Mouse (Mus musculus) cortical plate, adult 2 months (tissue): ENCODE data around the gene Rabep1. TPM values are rescaled to one million over a fixed set of nuclear protein-coding genes. Genes with fewer than 3 reads are reported as not detected.
"Not testable (repeated sequence)": the region's sequence is repeated elsewhere in the genome, so short reads cannot be mapped to it uniquely, and the experiment has no call there.

Experiments used
- H3K27ac ChIP-seq: fragments of 200-500 bp; 2 replicates; pipeline ENCODE4 v1.5.1; 2012; ENCODE audit warnings: low read length, control low read depth, inconsistent platforms; ENCODE audit not compliant: insufficient read depth
- H3K4me1 ChIP-seq: fragments of 200-500 bp; 2 replicates; pipeline ENCODE4 v1.6.1; 2011; ENCODE audit warnings: low read length; ENCODE audit not compliant: control insufficient read depth, insufficient read depth
- H3K4me3 ChIP-seq: fragments of 200-500 bp; 2 replicates; pipeline ENCODE4 v1.5.1; 2011; ENCODE audit warnings: mild to moderate bottlenecking, low read length, control low read depth; ENCODE audit not compliant: insufficient read depth
- CTCF ChIP-seq: fragments of 200-500 bp; IDR thresholded peaks from 2 replicates; pipeline ENCODE4 v1.5.1; 2011; ENCODE audit warnings: mild to moderate bottlenecking, control low read depth, low read length; ENCODE audit not compliant: insufficient read depth; ENCODE audit errors: extremely low read depth
- POLR2A ChIP-seq: fragments of 200-500 bp; IDR thresholded peaks from 2 replicates; pipeline ENCODE4 v1.6.1; 2011; ENCODE audit warnings: mild to moderate bottlenecking, low read length, control low read depth; ENCODE audit not compliant: insufficient read depth; ENCODE audit errors: extremely low read depth
- polyA plus RNA-seq: library from polyadenylated mRNA; depleted of rRNA; stranded (reverse); fragments of >200 nt; gene quantifications from 2 replicates; pipeline ENCODE4 v1.2.3, GENCODE M21; 2012

Rabep1 gene
- polyA plus RNA-seq, 1 experiment = 40.7 TPM

DNA sequence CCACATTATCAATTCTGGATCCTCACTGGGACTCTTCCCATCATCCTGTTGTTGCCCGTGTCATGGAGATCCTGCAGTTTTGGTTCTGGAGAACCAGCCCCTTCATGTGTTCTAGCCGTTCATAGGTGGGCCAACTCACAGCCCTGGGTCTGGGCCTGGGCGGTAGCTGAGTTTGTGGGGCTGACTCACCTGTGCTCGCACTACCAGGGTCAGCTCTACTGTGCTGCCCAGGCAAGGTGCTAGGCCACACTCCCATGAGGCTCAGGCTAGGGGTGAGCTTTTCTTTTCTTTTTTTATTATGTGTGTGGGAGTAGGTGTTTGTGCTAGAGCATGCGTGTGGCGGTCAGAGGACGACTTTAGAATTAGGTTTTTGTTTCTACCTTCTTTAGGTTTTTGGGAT, 33.1 kb downstream of the Rabep1 start:
- Histone ChIP-seq H3K4me1 (peaks cover 3% of the 10 kb centered on the region), H3K27ac (0 out of 2 replicates have a peak overlapping the region, but pooled peaks have one; percentile 35), H3K4me3 (no peak overlapping the region)
- TF ChIP-seq POLR2A (no peak), CTCF (no peak)

- Histone ChIP-seq H3K4me1 (no peaks in the 10 kb centered on the region), H3K4me3 (no peak overlapping the region), H3K27ac (no peak overlapping the region)
- TF ChIP-seq POLR2A = no peak
Measured at GRCm38 (mm10) chr11:70882905-70883430, 38.4 kb downstream of the Rabep1 start.

GRCm38 (mm10) chr11:70890643-70891042, 46.1 kb downstream of the Rabep1 start:
- TF ChIP-seq CTCF (no peak), POLR2A (no peak)
- Histone ChIP-seq H3K27ac (no peak overlapping the region), H3K4me3 (no peak overlapping the region), H3K4me1 (no peaks in the 10 kb centered on the region; the same call in 1 of the 2 replicates)

DNA sequence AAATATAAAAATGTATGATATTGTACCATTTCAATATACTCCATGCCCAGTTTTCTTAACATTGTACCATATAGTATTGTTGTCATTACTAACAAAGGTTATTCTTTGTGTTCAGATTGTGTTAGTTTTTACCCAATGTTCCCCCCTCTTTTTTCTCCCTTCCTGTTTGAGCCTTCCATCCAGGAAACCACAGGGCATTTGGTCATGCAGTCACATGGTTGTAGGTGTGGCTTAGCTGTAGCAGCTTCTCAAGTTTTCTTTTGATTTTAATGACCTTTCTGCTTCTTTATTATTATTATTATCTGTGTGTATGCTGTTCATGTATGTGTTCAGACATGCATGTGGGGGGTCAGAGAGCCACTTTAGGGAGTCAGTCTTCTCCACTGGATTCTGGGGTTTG, 47.0 kb downstream of the Rabep1 start:
- Histone ChIP-seq H3K4me1 (no peaks in the 10 kb centered on the region; the same call in 1 of the 2 replicates), H3K27ac (no peak overlapping the region), H3K4me3 (no peak overlapping the region)
- no peak for TF ChIP-seq POLR2A
- TF ChIP-seq CTCF = no peak

DNA sequence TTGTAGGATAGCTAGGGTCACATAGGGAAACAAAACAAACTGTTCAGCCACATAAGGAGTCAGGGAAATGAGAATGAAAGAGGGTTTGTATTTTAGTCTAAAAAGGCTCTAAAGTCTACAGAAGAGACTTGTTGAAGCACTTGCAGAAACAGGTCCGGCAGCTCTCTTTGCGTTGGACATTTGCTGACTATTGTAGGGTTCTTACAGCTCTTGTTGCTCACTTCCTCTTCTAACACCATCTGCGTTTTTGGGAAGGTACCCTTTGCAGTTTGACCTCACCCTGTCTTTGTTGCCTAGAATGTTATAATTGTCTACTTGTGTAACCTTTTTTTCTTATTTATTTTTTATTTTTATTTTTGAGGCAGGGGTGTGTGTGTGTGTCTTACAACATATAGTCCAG, 53.1 kb downstream of the Rabep1 start:
- TF ChIP-seq POLR2A = no peak
- no peak for TF ChIP-seq CTCF
- Histone ChIP-seq H3K27ac (no peak overlapping the region), H3K4me3 (no peak overlapping the region), H3K4me1 (no peaks in the 10 kb centered on the region; the same call in 1 of the 2 replicates)

DNA sequence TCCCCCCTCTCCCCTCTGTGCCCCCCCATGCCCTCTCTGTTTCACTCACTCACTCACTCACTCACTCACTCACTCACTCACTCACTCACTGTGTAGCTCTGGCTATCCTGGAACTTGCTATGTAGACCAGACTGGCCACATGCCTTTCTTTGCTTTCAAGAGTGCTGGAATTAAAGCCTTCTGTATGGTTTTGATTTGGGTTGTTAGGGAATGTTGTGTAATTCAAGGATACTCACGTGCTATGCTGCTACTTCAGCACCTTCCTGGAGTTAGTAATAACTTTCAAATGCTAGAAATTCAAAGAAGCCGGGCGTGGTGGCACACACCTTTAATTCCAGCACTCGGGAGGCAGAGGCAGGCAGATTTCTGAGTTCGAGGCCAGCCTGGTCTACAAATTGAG, 53.6 kb downstream of the Rabep1 start:
- not testable (repeated sequence) for H3K4me1 ChIP-seq, H3K4me3 ChIP-seq, H3K27ac ChIP-seq

- TF ChIP-seq POLR2A = no peak
- no peak for TF ChIP-seq CTCF
Measured at GRCm38 (mm10) chr11:70906681-70907080, 62.1 kb downstream of the Rabep1 start.

GRCm38 (mm10) chr11:70911323-70911722, 66.7 kb downstream of the Rabep1 start:
- H3K4me1 ChIP-seq = no peaks in the 10 kb centered on the region
- no peak for TF ChIP-seq POLR2A
- TF ChIP-seq CTCF = no peak
- no peak overlapping the region for H3K27ac ChIP-seq
- no peak overlapping the region for H3K4me3 ChIP-seq

More at GRCm38 (mm10) chr11:70906681-70907080, 62.1 kb downstream of the Rabep1 start:
- H3K4me3 ChIP-seq = no peak overlapping the region
- H3K27ac ChIP-seq = no peak overlapping the region
- no peaks in the 10 kb centered on the region; the same call in 1 of the 2 replicates for H3K4me1 ChIP-seq

DNA sequence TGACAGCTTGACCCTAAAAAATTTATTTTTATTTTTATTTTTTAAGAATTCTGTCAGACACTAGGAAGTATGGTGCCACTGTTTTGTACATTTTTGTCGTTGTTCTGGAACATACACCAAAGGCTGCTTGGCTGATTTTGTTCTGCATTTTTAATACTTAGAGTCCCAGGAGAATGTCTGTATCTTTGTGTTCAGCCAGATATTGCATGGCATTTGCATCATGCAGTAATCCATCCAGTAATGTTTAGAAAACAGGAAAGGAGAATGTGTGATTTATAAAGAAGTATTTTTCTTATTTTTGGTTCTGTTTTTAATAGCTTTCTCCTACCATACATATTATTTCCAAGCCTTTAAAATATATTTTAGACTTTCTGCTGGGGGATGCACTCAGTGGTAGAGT, 67.3 kb downstream of the Rabep1 start:
- Histone ChIP-seq H3K4me1 (no peaks in the 10 kb centered on the region), H3K4me3 (no peak overlapping the region), H3K27ac (no peak overlapping the region)
- TF ChIP-seq CTCF (no peak), POLR2A (no peak)

GRCm38 (mm10) chr11:70917896-70918295, 73.3 kb downstream of the Rabep1 start:
- Histone ChIP-seq H3K27ac (no peak overlapping the region), H3K4me3 (no peak overlapping the region), H3K4me1 (peaks cover 1% of the 10 kb centered on the region; the same call in 1 of the 2 replicates)
- TF ChIP-seq CTCF (no peak), POLR2A (no peak)
